Mouse (Mus musculus): ENCODE measurements around the gene Fgfr1op.

Fgfr1op gene

GRCm38 (mm10) chr17:8229607-8230006 is 64.3 kb downstream of the Fgfr1op start:
- no peak for DNase-seq

- DNase-seq: peak; percentile 67 to 68
Observed at GRCm38 (mm10) chr17:8232089-8232488, 66.8 kb downstream of the Fgfr1op start.

GRCm38 (mm10) chr17:8233618-8234214 is 68.4 kb downstream of the Fgfr1op start:
- peak in 1 of 2 experiments; percentile 24 for DNase-seq

GRCm38 (mm10) chr17:8234537-8234936 is 69.2 kb downstream of the Fgfr1op start:
- peak in 1 of 2 experiments; percentile 10 for DNase-seq

GRCm38 (mm10) chr17:8235743-8236142 is 70.4 kb downstream of the Fgfr1op start, which contains the start of gene Ccr6:
Gene Ccr6 (plus strand): TSS chr17:8236043.
- no peak for DNase-seq

GRCm38 (mm10) chr17:8238012-8238710 is 72.9 kb downstream of the Fgfr1op start:
- no peak for DNase-seq

- no peak for DNase-seq
Observed at GRCm38 (mm10) chr17:8239561-8239960, 74.3 kb downstream of the Fgfr1op start.

GRCm38 (mm10) chr17:8240517-8240916 is 75.2 kb downstream of the Fgfr1op start:
- no peak for DNase-seq

- DNase-seq: no peak
Observed at GRCm38 (mm10) chr17:8241645-8242044, 76.3 kb downstream of the Fgfr1op start.

GRCm38 (mm10) chr17:8242186-8242585 is 76.9 kb downstream of the Fgfr1op start:
- DNase-seq: no peak

GRCm38 (mm10) chr17:8244124-8244523 is 78.8 kb downstream of the Fgfr1op start:
- DNase-seq: no peak

- DNase-seq: no peak
Observed at GRCm38 (mm10) chr17:8246102-8246754, 80.9 kb downstream of the Fgfr1op start.
